Mouse (Mus musculus): ENCODE measurements at regions not wholly inside any gene's neighbourhood (a gene's known extent, or its start where the extent isn't known, plus 50 kb on each side); places are given as distances from the start of the nearest gene placed in this dataset.
"Not testable (repeated sequence)": the region's sequence is repeated elsewhere in the genome, so short reads cannot be mapped to it uniquely, and the experiment has no call there.

- Histone ChIP-seq H3K36me3 (ENCODE audit: control insufficient read depth, insufficient read depth, low read length) (no peaks in the 10 kb centered on the region), H3K4me1 (ENCODE audit: control insufficient read depth, insufficient read depth, low read length) (no peaks in the 10 kb centered on the region), H3K4me3 (ENCODE audit: low read length) (no peak overlapping the region), H3K9ac (ENCODE audit: low read depth, low read length) (no peak overlapping the region), H3K9me3 (ENCODE audit: control insufficient read depth, low read length) (no peaks in the 10 kb centered on the region), H3K27ac (ENCODE audit: low read length) (no peak overlapping the region), H3K27me3 (replicated peaks; ENCODE audit: control insufficient read depth, insufficient read depth, low read length) (no peaks in the 10 kb centered on the region), H3K4me2 (ENCODE audit: low read depth, low read length) (no peak overlapping the region)
- no peak for ATAC-seq
Observed at GRCm38 (mm10) chr9:3264467-3264866, 70.5 kb upstream of the Alkbh8 start.

- H3K27me3 ChIP-seq (replicated peaks; ENCODE audit: control insufficient read depth, insufficient read depth, low read length); H3K27ac ChIP-seq (ENCODE audit: low read length); H3K9me3 ChIP-seq (ENCODE audit: control insufficient read depth, low read length); H3K4me3 ChIP-seq (ENCODE audit: low read length); ATAC-seq; H3K4me2 ChIP-seq (ENCODE audit: low read depth, low read length); H3K9ac ChIP-seq (ENCODE audit: low read depth, low read length); H3K36me3 ChIP-seq (ENCODE audit: control insufficient read depth, insufficient read depth, low read length); H3K4me1 ChIP-seq (ENCODE audit: control insufficient read depth, insufficient read depth, low read length): not testable (repeated sequence)
- WGBS: 83% methylated on average over 8 of the region's 8 CpGs
Observed at GRCm38 (mm10) chr9:3280496-3280895, 54.4 kb upstream of the Alkbh8 start.

GRCm38 (mm10) chr9:3281906-3282305 lies 53.0 kb upstream of the Alkbh8 start:
- H3K36me3 ChIP-seq (ENCODE audit: control insufficient read depth, insufficient read depth, low read length); H3K4me3 ChIP-seq (ENCODE audit: low read length); ATAC-seq; H3K27ac ChIP-seq (ENCODE audit: low read length); H3K4me2 ChIP-seq (ENCODE audit: low read depth, low read length); H3K9me3 ChIP-seq (ENCODE audit: control insufficient read depth, low read length); H3K27me3 ChIP-seq (replicated peaks; ENCODE audit: control insufficient read depth, insufficient read depth, low read length); H3K9ac ChIP-seq (ENCODE audit: low read depth, low read length); H3K4me1 ChIP-seq (ENCODE audit: control insufficient read depth, insufficient read depth, low read length): not testable (repeated sequence)
- WGBS: 89% methylated on average over 3 of the region's 3 CpGs

- WGBS: 86% methylated on average over 9 of the region's 9 CpGs
- not testable (repeated sequence) for H3K36me3 ChIP-seq (ENCODE audit: control insufficient read depth, insufficient read depth, low read length); H3K9ac ChIP-seq (ENCODE audit: low read depth, low read length); H3K4me1 ChIP-seq (ENCODE audit: control insufficient read depth, insufficient read depth, low read length); H3K9me3 ChIP-seq (ENCODE audit: control insufficient read depth, low read length); ATAC-seq; H3K4me3 ChIP-seq (ENCODE audit: low read length); H3K4me2 ChIP-seq (ENCODE audit: low read depth, low read length); H3K27me3 ChIP-seq (replicated peaks; ENCODE audit: control insufficient read depth, insufficient read depth, low read length); H3K27ac ChIP-seq (ENCODE audit: low read length)
Observed at GRCm38 (mm10) chr9:3283381-3283780, 51.6 kb upstream of the Alkbh8 start.

Data from intestine, embryonic 16.5 days (tissue).